Mouse (Mus musculus): Measurements from ENCODE around the gene Rps6.

DNA sequence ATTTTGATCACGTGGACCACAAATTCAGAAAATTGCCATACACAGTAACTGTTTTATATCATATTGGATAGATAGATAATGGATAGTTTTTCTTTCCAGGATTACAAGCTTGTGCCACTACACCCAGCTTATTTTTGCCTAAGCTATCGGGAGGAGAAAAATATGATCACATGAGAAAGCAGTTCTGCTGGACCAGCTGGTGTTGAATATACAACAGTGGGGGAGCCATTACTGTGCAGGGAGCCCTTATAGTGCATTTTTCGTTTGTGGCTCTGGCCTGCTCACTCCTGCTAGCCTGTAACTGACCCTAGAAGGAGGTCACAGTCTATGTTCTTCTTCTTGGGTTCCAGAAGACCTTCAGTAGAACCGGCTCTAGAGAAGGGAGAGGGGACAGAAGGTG, 15.9 kb upstream of the Rps6 start:
- no peak for TF ChIP-seq POLR2A (IDR thresholded peaks at IDR 0.05; ENCODE audit: insufficient read depth, low read length)
- no peak for TF ChIP-seq CTCF (IDR thresholded peaks at IDR 0.05; ENCODE audit: low read depth, low read length)

All from ES-Bruce4 (cell line).